Mouse (Mus musculus) layer of hippocampus, adult 2 months (tissue): ENCODE data around the gene Timm10. TPM values are rescaled to one million over a fixed set of nuclear protein-coding genes. Genes with fewer than 3 reads are reported as not detected.

Experiments
- DNase-seq, 2 experiments: peaks; one replicate each; pipeline ENCODE4 v3.0.0; 2022; ENCODE audit warnings: low spot score in 2 of 2
- H3K27ac ChIP-seq: fragments of 200-600 bp; 2 replicates; pipeline ENCODE4 v1.8.1; 2022
- H3K4me3 ChIP-seq: fragments of 200-600 bp; 2 replicates; pipeline ENCODE4 v1.8.1; 2022; ENCODE audit warnings: mild to moderate bottlenecking
- CTCF ChIP-seq: fragments of 200-600 bp; conservative IDR thresholded peaks from 2 replicates; pipeline ENCODE4 v1.8.1; 2022; ENCODE audit warnings: antibody characterized with exemption, mild to moderate bottlenecking, moderate library complexity
- long read RNA-seq, 2 experiments: library from polyadenylated mRNA; stranded (forward); transcript quantifications; one replicate each; pipeline ENCODE4 v2.0.0; 2021; ENCODE audit warnings: borderline mapping rate in 2 of 2
- total RNA-seq, 2 experiments: library from RNA; stranded (reverse); gene quantifications; 2 replicates each; pipeline ENCODE4 v1.2.3; 2021

Timm10 gene
- 10 to 100 TPM; 48.7 to 57.5 TPM for total RNA-seq
- long read RNA-seq, experiment 1, transcript Timm10-201 (3 exons, 690 nt), result major isoform, 17 of 19 reads
- long read RNA-seq, experiment 1, partial matches to known transcripts, result 0 of 19 reads
- long read RNA-seq, experiment 1, other reads (novel, unspliced or antisense), result 2 of 19 reads
- long read RNA-seq, experiment 2, transcript Timm10-201 (3 exons, 690 nt), result major isoform, 29 of 33 reads
- long read RNA-seq, experiment 2, partial matches to known transcripts, result 4 of 33 reads
- long read RNA-seq, experiment 2, other reads (novel, unspliced or antisense), result 0 of 33 reads

- Histone ChIP-seq H3K27ac (peak within 1 kb of the TSS; percentile 79), H3K4me3 (peak within 1 kb of the TSS; percentile 97)
- DNase-seq, result peak; percentile 86 to 95
- no peak for TF ChIP-seq CTCF
Measured at GRCm38 (mm10) chr2:84826488-84827282, at the start of gene Timm10. Gene Timm10, plus strand, starts transcription at chr2:84826997.

- Histone ChIP-seq H3K4me3 (no peak overlapping the region), H3K27ac (no peak overlapping the region)
- DNase-seq, result no peak
- TF ChIP-seq CTCF, result no peak
Measured at GRCm38 (mm10) chr2:84777706-84778105, 49.1 kb upstream of the Timm10 start.

- TF ChIP-seq CTCF, result peak; percentile 56
- no peak for DNase-seq
- Histone ChIP-seq H3K4me3 (no peak overlapping the region), H3K27ac (no peak overlapping the region)
Measured at GRCm38 (mm10) chr2:84779210-84779609, 47.6 kb upstream of the Timm10 start.

- Histone ChIP-seq H3K4me3 (no peak overlapping the region), H3K27ac (no peak overlapping the region)
- no peak for TF ChIP-seq CTCF
- no peak for DNase-seq
Measured at GRCm38 (mm10) chr2:84783315-84783714, 43.5 kb upstream of the Timm10 start.

GRCm38 (mm10) chr2:84783840-84784566 is 42.8 kb upstream of the Timm10 start:
- DNase-seq, result no peak
- no peak overlapping the region for H3K27ac ChIP-seq

GRCm38 (mm10) chr2:84788316-84788715 is 38.5 kb upstream of the Timm10 start:
- no peak for DNase-seq
- no peak for TF ChIP-seq CTCF
- Histone ChIP-seq H3K4me3 (no peak overlapping the region), H3K27ac (no peak overlapping the region)

More at GRCm38 (mm10) chr2:84783840-84784566, 42.8 kb upstream of the Timm10 start:
- no peak overlapping the region for H3K4me3 ChIP-seq
- TF ChIP-seq CTCF, result no peak

GRCm38 (mm10) chr2:84790418-84790817 is 36.4 kb upstream of the Timm10 start:
- no peak for DNase-seq

GRCm38 (mm10) chr2:84792516-84792915 is 34.3 kb upstream of the Timm10 start:
- no peak for DNase-seq
- Histone ChIP-seq H3K4me3 (no peak overlapping the region), H3K27ac (no peak overlapping the region)
- TF ChIP-seq CTCF, result no peak

More at GRCm38 (mm10) chr2:84790418-84790817, 36.4 kb upstream of the Timm10 start:
- TF ChIP-seq CTCF, result no peak
- Histone ChIP-seq H3K27ac (no peak overlapping the region), H3K4me3 (no peak overlapping the region)

- no peak for DNase-seq
- no peak overlapping the region for H3K27ac ChIP-seq
- TF ChIP-seq CTCF, result no peak
- no peak overlapping the region for H3K4me3 ChIP-seq
Measured at GRCm38 (mm10) chr2:84793154-84793553, 33.6 kb upstream of the Timm10 start.

- TF ChIP-seq CTCF, result no peak
- Histone ChIP-seq H3K4me3 (no peak overlapping the region), H3K27ac (no peak overlapping the region)
- no peak for DNase-seq
Measured at GRCm38 (mm10) chr2:84793871-84794270, 32.9 kb upstream of the Timm10 start.

- Histone ChIP-seq H3K4me3 (peak overlapping the region; percentile 76), H3K27ac (peak overlapping the region; percentile 66)
- peak; percentile 86 for TF ChIP-seq CTCF
- DNase-seq, result peak; percentile 80 to 89
Measured at GRCm38 (mm10) chr2:84797833-84798492, 28.8 kb upstream of the Timm10 start.

GRCm38 (mm10) chr2:84798493-84798921 is 28.3 kb upstream of the Timm10 start, which contains the start of gene Ube2l6:
Gene Ube2l6, plus strand, starts transcription at chr2:84798828.
- DNase-seq, result peak; percentile 20 to 44
- peak within 1 kb of the TSS; percentile 66 for H3K27ac ChIP-seq
- H3K4me3 ChIP-seq, result peak within 1 kb of the TSS; percentile 76
- TF ChIP-seq CTCF, result no peak
